Comparison of ENCODE assay signal across 35 mouse cellular contexts in the genomic region with DNA sequence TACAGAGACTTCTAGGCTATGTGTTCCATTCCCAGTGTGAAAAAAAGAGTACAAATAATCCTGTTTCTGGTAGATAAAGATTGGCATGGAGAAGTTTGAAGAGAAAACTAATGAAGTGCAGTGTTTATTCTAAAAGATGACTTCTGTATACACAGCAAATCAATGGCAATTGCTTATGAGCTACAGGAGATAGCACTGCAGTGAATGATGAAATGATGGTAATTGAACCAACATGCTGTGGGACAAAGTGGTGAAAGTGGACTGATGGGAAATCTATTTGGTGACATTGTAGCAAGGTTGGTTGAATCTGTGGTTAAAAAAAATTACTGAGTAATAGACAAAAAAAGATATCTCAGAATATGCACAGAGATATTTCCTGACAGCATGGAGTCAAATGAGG.
"Had no signal": no experiment of that assay in that cellular context is flagged by ENCODE, and none has a peak within 500 bp of the region (broad histone marks: within the 10 kb centered on the region; RNA-seq: fewer than 3 reads in every experiment).

No protein-coding gene starts in this region.

- H3K9ac ChIP-seq: heart, embryonic 12.5 days; heart, embryonic 13.5 days; heart, embryonic 15.5 days; hindbrain, embryonic 12.5 days; hindbrain, embryonic 13.5 days; hindbrain, embryonic 14.5 days; hindbrain, embryonic 15.5 days; intestine, embryonic 15.5 days; kidney, embryonic 15.5 days had no signal

- H3K4me1 ChIP-seq: heart, embryonic 10.5 days; heart, embryonic 12.5 days; heart, embryonic 13.5 days; heart, embryonic 15.5 days; hindbrain, embryonic 10.5 days; hindbrain, embryonic 12.5 days; hindbrain, embryonic 13.5 days; hindbrain, embryonic 15.5 days; intestine, embryonic 15.5 days; kidney, embryonic 15.5 days had no signal

- H3K27me3 ChIP-seq: heart, embryonic 12.5 days; heart, embryonic 13.5 days; heart, embryonic 15.5 days; hindbrain, embryonic 12.5 days; hindbrain, embryonic 13.5 days; hindbrain, embryonic 15.5 days; intestine, embryonic 15.5 days; kidney, embryonic 15.5 days had no signal

- H3K4me2 ChIP-seq: heart, embryonic 11.5 days; heart, embryonic 12.5 days; heart, embryonic 13.5 days; heart, embryonic 15.5 days; hindbrain, embryonic 12.5 days; hindbrain, embryonic 13.5 days; hindbrain, embryonic 14.5 days; hindbrain, embryonic 15.5 days; intestine, embryonic 15.5 days; kidney, embryonic 15.5 days had no signal

- H3K4me3 ChIP-seq: heart, adult 2 months; heart, embryonic 10.5 days; heart, embryonic 12.5 days; heart, embryonic 13.5 days; heart, embryonic 15.5 days; hindbrain, embryonic 10.5 days; hindbrain, embryonic 12.5 days; hindbrain, embryonic 13.5 days; hindbrain, embryonic 15.5 days; intestine, embryonic 15.5 days; kidney, embryonic 15.5 days; layer of hippocampus, adult 2 months had no signal

- H3K27ac ChIP-seq: heart, adult 2 months; heart, embryonic 10.5 days; heart, embryonic 13.5 days; heart, embryonic 15.5 days; hindbrain, embryonic 10.5 days; hindbrain, embryonic 12.5 days; hindbrain, embryonic 13.5 days; hindbrain, embryonic 14.5 days; hindbrain, embryonic 15.5 days; hindbrain, postnatal 0 days; intestine, embryonic 15.5 days; kidney, embryonic 15.5 days; kidney, postnatal 0 days; layer of hippocampus, adult 2 months had no signal

- ATAC-seq: hindbrain, embryonic 16.5 days; hindbrain, postnatal 0 days; inflammation-experienced regulatory T-cells, adult 6 months; intestine, embryonic 15.5 days; intestine, embryonic 16.5 days; intestine, postnatal 0 days had no signal

- H3K36me3 ChIP-seq: heart, embryonic 10.5 days; heart, embryonic 12.5 days; heart, embryonic 13.5 days; heart, embryonic 15.5 days; hindbrain, embryonic 10.5 days; hindbrain, embryonic 12.5 days; hindbrain, embryonic 13.5 days; hindbrain, embryonic 15.5 days; intestine, embryonic 15.5 days; kidney, embryonic 15.5 days had no signal

- H3K9me3 ChIP-seq: heart, embryonic 10.5 days; heart, embryonic 12.5 days; heart, embryonic 13.5 days; heart, embryonic 15.5 days; hindbrain, embryonic 10.5 days; hindbrain, embryonic 12.5 days; hindbrain, embryonic 13.5 days; hindbrain, embryonic 15.5 days; intestine, embryonic 15.5 days; kidney, embryonic 15.5 days had no signal

- DNase-seq: heart, adult 2 months; heart, postnatal 10 days; heart, postnatal 14 days; heart, postnatal 36 days; heart, postnatal 4 days; kidney, adult 11 months; kidney, adult 18-20 months; kidney, adult 2 months; kidney, adult 8-10 months; kidney, adult 9 months; kidney, postnatal 10 days; kidney, postnatal 14 days; kidney, postnatal 25 days; kidney, postnatal 36 days; kidney, postnatal 4 days; layer of hippocampus, adult 9-11 months had no signal
